Mouse (Mus musculus): ENCODE data around the gene Srd5a1. TPM values are rescaled to one million over a fixed set of nuclear protein-coding genes. Genes with fewer than 3 reads are reported as not detected.
"Not testable (repeated sequence)": the region's sequence is repeated elsewhere in the genome, so short reads cannot be mapped to it uniquely, and the experiment has no call there.

The Srd5a1 gene
- polyA plus RNA-seq, 1 experiment, result 7.4 TPM

GRCm38 (mm10) chr13:69601321-69601720 lies 9.9 kb downstream of the Srd5a1 start:
- H3K4me3 ChIP-seq (ENCODE audit: low read depth, low read length), result no peak overlapping the region
- no peak overlapping the region for H3K27ac ChIP-seq (ENCODE audit: insufficient read depth, low read length)
- no peaks in the 10 kb centered on the region for H3K9me3 ChIP-seq (replicated peaks; ENCODE audit: control insufficient read depth, insufficient read depth, low read length, poor library complexity, severe bottlenecking)
- H3K36me3 ChIP-seq (ENCODE audit: control insufficient read depth, insufficient read depth, low read length, poor library complexity, severe bottlenecking), result no peaks in the 10 kb centered on the region
- no peaks in the 10 kb centered on the region for H3K4me1 ChIP-seq (ENCODE audit: control insufficient read depth, insufficient read depth, low read length)
- TF ChIP-seq CTCF (IDR thresholded peaks at IDR 0.05; ENCODE audit: low read depth, low read length) (no peak), EP300 (IDR thresholded peaks at IDR 0.05; ENCODE audit: insufficient read depth, low read depth, low read length) (no peak), POLR2A (IDR thresholded peaks at IDR 0.05; ENCODE audit: insufficient read depth, low read length) (no peak)
- H3K9ac ChIP-seq (ENCODE audit: low read depth, poor library complexity, severe bottlenecking), result no peak overlapping the region
- H3K27me3 ChIP-seq (ENCODE audit: control insufficient read depth, insufficient read depth, low read length, poor library complexity, severe bottlenecking), result no peaks in the 10 kb centered on the region

GRCm38 (mm10) chr13:69600863-69601262 lies 10.4 kb downstream of the Srd5a1 start:
- not testable (repeated sequence) for H3K27ac ChIP-seq (ENCODE audit: insufficient read depth, low read length); H3K4me3 ChIP-seq (ENCODE audit: low read depth, low read length); H3K4me1 ChIP-seq (ENCODE audit: control insufficient read depth, insufficient read depth, low read length); H3K9me3 ChIP-seq (replicated peaks; ENCODE audit: control insufficient read depth, insufficient read depth, low read length, poor library complexity, severe bottlenecking); H3K9ac ChIP-seq (ENCODE audit: low read depth, poor library complexity, severe bottlenecking); H3K27me3 ChIP-seq (ENCODE audit: control insufficient read depth, insufficient read depth, low read length, poor library complexity, severe bottlenecking); H3K36me3 ChIP-seq (ENCODE audit: control insufficient read depth, insufficient read depth, low read length, poor library complexity, severe bottlenecking)

GRCm38 (mm10) chr13:69598867-69599266 lies 12.4 kb downstream of the Srd5a1 start:
- Histone ChIP-seq H3K9me3 (replicated peaks; ENCODE audit: control insufficient read depth, insufficient read depth, low read length, poor library complexity, severe bottlenecking) (no peaks in the 10 kb centered on the region), H3K4me1 (ENCODE audit: control insufficient read depth, insufficient read depth, low read length) (no peaks in the 10 kb centered on the region)

DNA sequence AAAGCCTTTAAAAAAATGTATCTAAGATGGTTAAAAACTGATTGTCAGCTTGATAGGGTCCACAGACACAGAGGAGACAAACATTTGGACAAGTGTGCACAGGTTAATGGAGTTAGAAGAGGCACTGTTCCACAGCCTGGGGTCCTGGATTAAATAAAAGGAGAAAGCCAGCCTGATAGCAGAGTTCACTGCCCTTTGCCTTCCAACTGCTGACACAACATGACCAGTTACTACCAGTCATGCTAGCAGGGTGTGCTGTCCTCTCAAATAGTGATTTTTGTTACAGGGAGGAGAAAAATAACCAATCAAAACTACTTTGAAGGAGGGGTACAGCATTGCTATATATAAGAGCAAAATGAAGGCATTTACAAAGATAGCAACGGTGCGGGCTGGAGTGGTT lies 14.7 kb downstream of the Srd5a1 start:
- Histone ChIP-seq H3K4me1 (ENCODE audit: control insufficient read depth, insufficient read depth, low read length) (no peaks in the 10 kb centered on the region), H3K27me3 (ENCODE audit: control insufficient read depth, insufficient read depth, low read length, poor library complexity, severe bottlenecking) (no peaks in the 10 kb centered on the region), H3K9me3 (replicated peaks; ENCODE audit: control insufficient read depth, insufficient read depth, low read length, poor library complexity, severe bottlenecking) (no peaks in the 10 kb centered on the region), H3K4me3 (ENCODE audit: low read depth, low read length) (no peak overlapping the region), H3K27ac (ENCODE audit: insufficient read depth, low read length) (no peak overlapping the region), H3K36me3 (ENCODE audit: control insufficient read depth, insufficient read depth, low read length, poor library complexity, severe bottlenecking) (no peaks in the 10 kb centered on the region), H3K9ac (ENCODE audit: low read depth, poor library complexity, severe bottlenecking) (no peak overlapping the region)
- TF ChIP-seq EP300 (IDR thresholded peaks at IDR 0.05; ENCODE audit: insufficient read depth, low read depth, low read length), result no peak
- TF ChIP-seq POLR2A (IDR thresholded peaks at IDR 0.05; ENCODE audit: insufficient read depth, low read length), result no peak
- no peak for TF ChIP-seq CTCF (IDR thresholded peaks at IDR 0.05; ENCODE audit: low read depth, low read length)

More at GRCm38 (mm10) chr13:69598867-69599266, 12.4 kb downstream of the Srd5a1 start:
- H3K9ac ChIP-seq (ENCODE audit: low read depth, poor library complexity, severe bottlenecking), result no peak overlapping the region
- TF ChIP-seq CTCF (IDR thresholded peaks at IDR 0.05; ENCODE audit: low read depth, low read length), result no peak
- no peak for TF ChIP-seq EP300 (IDR thresholded peaks at IDR 0.05; ENCODE audit: insufficient read depth, low read depth, low read length)
- no peak for TF ChIP-seq POLR2A (IDR thresholded peaks at IDR 0.05; ENCODE audit: insufficient read depth, low read length)
- H3K4me3 ChIP-seq (ENCODE audit: low read depth, low read length), result no peak overlapping the region
- H3K27me3 ChIP-seq (ENCODE audit: control insufficient read depth, insufficient read depth, low read length, poor library complexity, severe bottlenecking), result no peaks in the 10 kb centered on the region
- H3K27ac ChIP-seq (ENCODE audit: insufficient read depth, low read length), result no peak overlapping the region
- no peaks in the 10 kb centered on the region for H3K36me3 ChIP-seq (ENCODE audit: control insufficient read depth, insufficient read depth, low read length, poor library complexity, severe bottlenecking)

- Histone ChIP-seq H3K36me3 (ENCODE audit: control insufficient read depth, insufficient read depth, low read length, poor library complexity, severe bottlenecking) (no peaks in the 10 kb centered on the region), H3K27ac (ENCODE audit: insufficient read depth, low read length) (no peak overlapping the region), H3K4me3 (ENCODE audit: low read depth, low read length) (no peak overlapping the region), H3K27me3 (ENCODE audit: control insufficient read depth, insufficient read depth, low read length, poor library complexity, severe bottlenecking) (no peaks in the 10 kb centered on the region), H3K9me3 (replicated peaks; ENCODE audit: control insufficient read depth, insufficient read depth, low read length, poor library complexity, severe bottlenecking) (no peaks in the 10 kb centered on the region), H3K9ac (ENCODE audit: low read depth, poor library complexity, severe bottlenecking) (no peak overlapping the region), H3K4me1 (ENCODE audit: control insufficient read depth, insufficient read depth, low read length) (no peaks in the 10 kb centered on the region)
- TF ChIP-seq CTCF (IDR thresholded peaks at IDR 0.05; ENCODE audit: low read depth, low read length), result no peak
- no peak for TF ChIP-seq POLR2A (IDR thresholded peaks at IDR 0.05; ENCODE audit: insufficient read depth, low read length)
- no peak for TF ChIP-seq EP300 (IDR thresholded peaks at IDR 0.05; ENCODE audit: insufficient read depth, low read depth, low read length)
Measured at GRCm38 (mm10) chr13:69595911-69596310, 15.3 kb downstream of the Srd5a1 start.

DNA sequence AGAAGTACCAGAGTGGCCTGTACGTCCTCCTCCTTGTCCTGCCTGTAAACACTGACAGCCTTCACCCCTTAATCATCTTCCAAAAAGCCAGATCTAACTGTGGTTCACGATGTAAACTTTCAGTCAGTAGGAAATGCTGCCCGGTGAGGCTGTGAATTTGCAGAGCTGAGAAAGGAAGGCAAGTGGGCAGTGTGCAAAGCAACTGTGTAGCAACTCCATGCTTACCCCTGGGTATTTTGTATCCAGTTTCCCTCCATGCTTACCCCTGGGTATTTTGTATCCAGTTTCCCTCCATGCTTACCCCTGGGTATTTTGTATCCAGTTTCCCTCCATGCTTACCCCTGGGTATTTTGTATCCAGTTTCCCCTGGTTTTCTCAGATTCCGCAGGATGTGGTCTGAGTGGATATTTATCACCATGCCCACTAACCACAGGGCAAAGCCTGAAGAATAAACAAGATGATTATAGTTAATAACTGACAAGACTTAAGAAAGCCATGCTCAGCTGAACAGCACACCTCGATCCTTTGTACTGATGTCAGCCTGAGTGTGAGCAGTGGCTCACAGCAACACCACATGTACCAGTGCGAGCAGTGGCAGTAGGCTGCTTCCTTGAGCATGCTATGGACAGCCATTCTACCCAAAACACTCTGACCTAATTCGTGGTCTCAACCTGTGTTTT lies 16.5 kb downstream of the Srd5a1 start:
- Histone ChIP-seq H3K27me3 (ENCODE audit: control insufficient read depth, insufficient read depth, low read length, poor library complexity, severe bottlenecking) (no peaks in the 10 kb centered on the region), H3K9ac (ENCODE audit: low read depth, poor library complexity, severe bottlenecking) (no peak overlapping the region), H3K36me3 (ENCODE audit: control insufficient read depth, insufficient read depth, low read length, poor library complexity, severe bottlenecking) (no peaks in the 10 kb centered on the region), H3K4me1 (ENCODE audit: control insufficient read depth, insufficient read depth, low read length) (no peaks in the 10 kb centered on the region), H3K4me3 (ENCODE audit: low read depth, low read length) (no peak overlapping the region), H3K27ac (ENCODE audit: insufficient read depth, low read length) (no peak overlapping the region), H3K9me3 (replicated peaks; ENCODE audit: control insufficient read depth, insufficient read depth, low read length, poor library complexity, severe bottlenecking) (no peaks in the 10 kb centered on the region)
- TF ChIP-seq EP300 (IDR thresholded peaks at IDR 0.05; ENCODE audit: insufficient read depth, low read depth, low read length), result no peak
- TF ChIP-seq CTCF (IDR thresholded peaks at IDR 0.05; ENCODE audit: low read depth, low read length), result no peak

All from ES-Bruce4 (cell line).